Mouse (Mus musculus) forebrain, embryonic 12.5 days (tissue): ENCODE results near the gene Msi2. TPM values are rescaled to one million over a fixed set of nuclear protein-coding genes. Genes with fewer than 3 reads are reported as not detected.
A peak's percentile ranks its signal among the peaks of the same experiment; 100 is the strongest.

ENCODE experiments used
- ATAC-seq: fragments of 200-750 bp; cut with Nextera tagmentation; 2 replicates; pipeline ENCODE4 v1.8.0; 2017; ENCODE audit warnings: moderate TSS enrichment; ENCODE audit not compliant: low FRiP score
- H3K27ac ChIP-seq: fragments of 300-500 bp; sonication (generic); 2 replicates; pipeline ENCODE4 v1.5.1; 2016; ENCODE audit warnings: mild to moderate bottlenecking
- H3K27me3 ChIP-seq: fragments of 300-500 bp; sonication (generic); 2 replicates; pipeline ENCODE4 v1.6.1; 2016; ENCODE audit warnings: mild to moderate bottlenecking
- H3K36me3 ChIP-seq: fragments of 300-500 bp; sonication (generic); replicated peaks from 2 replicates; pipeline ENCODE4 v1.6.1; 2016; ENCODE audit warnings: mild to moderate bottlenecking
- H3K4me1 ChIP-seq: fragments of 300-500 bp; sonication (generic); 2 replicates; pipeline ENCODE4 v1.6.1; 2016
- H3K4me2 ChIP-seq: fragments of 300-500 bp; sonication (generic); 2 replicates; pipeline ENCODE4 v1.6.1; 2016; ENCODE audit warnings: mild to moderate bottlenecking, moderate library complexity
- H3K4me3 ChIP-seq: fragments of 300-500 bp; sonication (generic); replicated peaks from 2 replicates; pipeline ENCODE4 v1.5.1; 2016; ENCODE audit warnings: mild to moderate bottlenecking
- H3K9ac ChIP-seq: fragments of 300-500 bp; sonication (generic); 2 replicates; pipeline ENCODE4 v1.6.1; 2016; ENCODE audit warnings: mild to moderate bottlenecking
- H3K9me3 ChIP-seq: fragments of 300-500 bp; sonication (generic); 2 replicates; pipeline ENCODE4 v1.6.1; 2016
- WGBS: fragments of 180-500 bp; shearing (Covaris S2); methylation state at CpG from one replicate; pipeline ENCODE4 v1.1.7; 2016; 5-methylcytosine and 5-hydroxymethylcytosine counted together
- polyA plus RNA-seq: library from polyadenylated mRNA; unstranded; fragments of >200 nt; fragmentation: Nextera tagmentation; extraction: Ambion mirVana; gene quantifications from 2 replicates; pipeline ENCODE4 v1.2.1, GENCODE M21; 2016

The Msi2 gene
- polyA plus RNA-seq, 1 experiment from 2014 or later, result 35.8 TPM

GRCm38 (mm10) chr11:88496460-88496859, 221.9 kb downstream of the Msi2 start:
- WGBS, result 89% methylated on average over 5 of the region's 5 CpGs
- Histone ChIP-seq H3K27ac (no peak overlapping the region), H3K9ac (no peak overlapping the region), H3K27me3 (no peaks in the 10 kb centered on the region), H3K4me1 (peaks cover 43% of the 10 kb centered on the region), H3K9me3 (no peaks in the 10 kb centered on the region), H3K4me3 (no peak overlapping the region), H3K36me3 (0 out of 2 replicates have a peak, but pooled peaks cover 3% of the 10 kb centered on the region), H3K4me2 (no peak overlapping the region)
- no peak for ATAC-seq

GRCm38 (mm10) chr11:88495759-88496158, 222.6 kb downstream of the Msi2 start:
- Histone ChIP-seq H3K4me2 (no peak overlapping the region), H3K36me3 (0 out of 2 replicates have a peak, but pooled peaks cover 3% of the 10 kb centered on the region), H3K27me3 (no peaks in the 10 kb centered on the region), H3K4me1 (peaks cover 39% of the 10 kb centered on the region), H3K4me3 (no peak overlapping the region), H3K9ac (no peak overlapping the region), H3K27ac (no peak overlapping the region), H3K9me3 (no peaks in the 10 kb centered on the region)
- WGBS, result 85% methylated on average over 5 of the region's 5 CpGs
- ATAC-seq, result no peak

GRCm38 (mm10) chr11:88495018-88495417, 223.3 kb downstream of the Msi2 start:
- Histone ChIP-seq H3K4me2 (no peak overlapping the region), H3K9me3 (no peaks in the 10 kb centered on the region), H3K4me1 (peaks cover 46% of the 10 kb centered on the region), H3K4me3 (no peak overlapping the region), H3K9ac (no peak overlapping the region), H3K27ac (0 out of 2 replicates have a peak overlapping the region, but pooled peaks have one; percentile 36), H3K27me3 (no peaks in the 10 kb centered on the region), H3K36me3 (0 out of 2 replicates have a peak, but pooled peaks cover 3% of the 10 kb centered on the region)
- ATAC-seq, result no peak
- WGBS, result 91% methylated on average over 3 of the region's 3 CpGs

GRCm38 (mm10) chr11:88493795-88494559, 224.3 kb downstream of the Msi2 start:
- Histone ChIP-seq H3K4me1 (peaks cover 55% of the 10 kb centered on the region), H3K36me3 (0 out of 2 replicates have a peak, but pooled peaks cover 3% of the 10 kb centered on the region), H3K4me2 (no peak overlapping the region), H3K9ac (no peak overlapping the region), H3K27ac (no peak overlapping the region), H3K4me3 (no peak overlapping the region), H3K27me3 (no peaks in the 10 kb centered on the region), H3K9me3 (no peaks in the 10 kb centered on the region)
- ATAC-seq, result no peak
- WGBS, result 89% methylated on average over 18 of the region's 18 CpGs

GRCm38 (mm10) chr11:88492585-88492984, 225.7 kb downstream of the Msi2 start:
- Histone ChIP-seq H3K9ac (no peak overlapping the region), H3K4me1 (peaks cover 53% of the 10 kb centered on the region), H3K4me3 (no peak overlapping the region), H3K27me3 (no peaks in the 10 kb centered on the region), H3K4me2 (no peak overlapping the region), H3K36me3 (0 out of 2 replicates have a peak, but pooled peaks cover 3% of the 10 kb centered on the region), H3K9me3 (no peaks in the 10 kb centered on the region), H3K27ac (no peak overlapping the region)
- 94% methylated on average over 2 of the region's 2 CpGs for WGBS
- ATAC-seq, result no peak

- H3K9ac ChIP-seq, result no peak overlapping the region
- no peaks in the 10 kb centered on the region for H3K27me3 ChIP-seq
- no peak overlapping the region for H3K4me2 ChIP-seq
- H3K36me3 ChIP-seq, result no peaks in the 10 kb centered on the region
- WGBS, result 91% methylated on average over 4 of the region's 4 CpGs
- no peak for ATAC-seq
- H3K9me3 ChIP-seq, result no peaks in the 10 kb centered on the region
- H3K4me3 ChIP-seq, result no peak overlapping the region
- peaks cover 58% of the 10 kb centered on the region for H3K4me1 ChIP-seq
- H3K27ac ChIP-seq, result peak overlapping the region; percentile 82
Observed at GRCm38 (mm10) chr11:88489985-88490384, 228.3 kb downstream of the Msi2 start.

- peak overlapping the region; percentile 82 for H3K27ac ChIP-seq
- H3K27me3 ChIP-seq, result no peaks in the 10 kb centered on the region
- peaks cover 64% of the 10 kb centered on the region for H3K4me1 ChIP-seq
- ATAC-seq, result peak; percentile 37
- no peak overlapping the region for H3K4me2 ChIP-seq
- H3K9ac ChIP-seq, result no peak overlapping the region
- no peaks in the 10 kb centered on the region for H3K36me3 ChIP-seq
- no peaks in the 10 kb centered on the region for H3K9me3 ChIP-seq
- H3K4me3 ChIP-seq, result no peak overlapping the region
- WGBS, result 70% methylated on average over 17 of the region's 17 CpGs
Observed at GRCm38 (mm10) chr11:88488941-88489724, 229.2 kb downstream of the Msi2 start.

- WGBS, result 55% methylated on average over 13 of the region's 13 CpGs
- no peaks in the 10 kb centered on the region for H3K36me3 ChIP-seq
- no peak overlapping the region for H3K4me2 ChIP-seq
- ATAC-seq, result peak; percentile 53
- H3K4me1 ChIP-seq, result peaks cover 70% of the 10 kb centered on the region
- H3K9me3 ChIP-seq, result no peaks in the 10 kb centered on the region
- H3K27me3 ChIP-seq, result no peaks in the 10 kb centered on the region
- H3K4me3 ChIP-seq, result no peak overlapping the region
- no peak overlapping the region for H3K9ac ChIP-seq
- peak overlapping the region; percentile 82 for H3K27ac ChIP-seq
Observed at GRCm38 (mm10) chr11:88488175-88488940, 230.0 kb downstream of the Msi2 start.

- Histone ChIP-seq H3K9me3 (no peaks in the 10 kb centered on the region), H3K4me3 (no peak overlapping the region), H3K4me2 (no peak overlapping the region), H3K9ac (no peak overlapping the region), H3K27ac (peak overlapping the region; percentile 77), H3K36me3 (no peaks in the 10 kb centered on the region), H3K27me3 (no peaks in the 10 kb centered on the region), H3K4me1 (peaks cover 84% of the 10 kb centered on the region)
- ATAC-seq, result no peak
- WGBS, result 89% methylated on average over 1 of the region's 1 CpGs
Observed at GRCm38 (mm10) chr11:88485987-88486386, 232.3 kb downstream of the Msi2 start.

GRCm38 (mm10) chr11:88485088-88485487, 233.2 kb downstream of the Msi2 start:
- Histone ChIP-seq H3K27me3 (no peaks in the 10 kb centered on the region), H3K4me2 (no peak overlapping the region), H3K27ac (peak overlapping the region; percentile 77), H3K4me1 (peaks cover 87% of the 10 kb centered on the region), H3K4me3 (no peak overlapping the region), H3K36me3 (no peaks in the 10 kb centered on the region), H3K9ac (no peak overlapping the region), H3K9me3 (no peaks in the 10 kb centered on the region)
- WGBS, result 46% methylated on average over 4 of the region's 4 CpGs
- no peak for ATAC-seq

GRCm38 (mm10) chr11:88484047-88484446, 234.3 kb downstream of the Msi2 start:
- Histone ChIP-seq H3K27ac (peak overlapping the region; percentile 98), H3K9ac (no peak overlapping the region), H3K36me3 (no peaks in the 10 kb centered on the region; the same call in 1 of the 2 replicates), H3K4me2 (no peak overlapping the region), H3K9me3 (no peaks in the 10 kb centered on the region), H3K4me3 (no peak overlapping the region), H3K4me1 (peaks cover 87% of the 10 kb centered on the region), H3K27me3 (no peaks in the 10 kb centered on the region)
- no peak for ATAC-seq
- WGBS, result 90% methylated on average over 3 of the region's 3 CpGs

GRCm38 (mm10) chr11:88482636-88483035, 235.7 kb downstream of the Msi2 start:
- Histone ChIP-seq H3K4me1 (peaks cover 82% of the 10 kb centered on the region), H3K4me2 (peak overlapping the region; percentile 44), H3K9ac (0 out of 2 replicates have a peak overlapping the region, but pooled peaks have one; percentile 29), H3K36me3 (no peaks in the 10 kb centered on the region; the same call in none of the 2 replicates), H3K27me3 (no peaks in the 10 kb centered on the region), H3K27ac (peak overlapping the region; percentile 98), H3K9me3 (no peaks in the 10 kb centered on the region), H3K4me3 (no peak overlapping the region)
- 4% methylated on average over 11 of the region's 11 CpGs for WGBS
- peak; percentile 59 for ATAC-seq
